Mouse (Mus musculus): ENCODE results near the gene Trappc2l. TPM values are rescaled to one million over a fixed set of nuclear protein-coding genes. Genes with fewer than 3 reads are reported as not detected.
"Not testable (repeated sequence)": the region's sequence is repeated elsewhere in the genome, so short reads cannot be mapped to it uniquely, and the experiment has no call there.

Trappc2l gene
- polyA plus RNA-seq, 1 experiment from 2014 or later, result 49.5 TPM

DNA sequence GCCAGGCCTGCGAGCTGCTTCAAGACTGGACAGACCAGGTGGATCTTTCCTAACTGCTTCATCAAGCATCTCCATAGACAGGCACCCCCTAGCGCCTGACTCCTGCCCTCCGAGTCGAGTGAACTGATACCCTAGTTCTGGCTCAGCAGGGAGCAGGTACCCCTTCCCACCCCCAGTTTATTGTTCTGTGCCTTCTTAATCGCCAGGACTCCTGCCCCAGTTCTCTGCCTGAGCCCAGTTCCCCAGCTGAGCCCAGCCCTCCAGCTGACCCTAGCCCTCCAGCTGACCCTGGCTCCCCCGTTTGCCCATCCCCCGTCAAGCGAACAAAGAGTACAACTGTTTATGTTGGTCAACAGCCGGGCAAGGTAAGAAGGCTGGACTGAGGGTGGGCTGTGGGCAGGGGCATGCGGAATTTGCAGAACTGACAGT is 42.5 kb upstream of the Trappc2l start:
- Histone ChIP-seq H3K27ac (replicated peaks) (no peak overlapping the region), H3K4me1 (replicated peaks; ENCODE audit: control insufficient read depth, insufficient read depth) (0 out of 2 replicates have a peak, but pooled peaks cover 6% of the 10 kb centered on the region), H3K9ac (ENCODE audit: low read length) (peak overlapping the region; percentile 83; the same call in 1 of the 2 replicates), H3K36me3 (ENCODE audit: control insufficient read depth, insufficient read depth, low read length) (peaks cover 11% of the 10 kb centered on the region), H3K27me3 (ENCODE audit: control insufficient read depth, insufficient read depth, low read length) (no peaks in the 10 kb centered on the region), H3K9me3 (ENCODE audit: control insufficient read depth, low read length) (no peaks in the 10 kb centered on the region), H3K4me2 (replicated peaks; ENCODE audit: low read depth) (peak overlapping the region; percentile 97), H3K4me3 (ENCODE audit: low read depth, low read length) (peak overlapping the region; percentile 79)
- 14% methylated on average over 10 of the region's 10 CpGs for WGBS
- TF ChIP-seq CTCF (IDR thresholded peaks at IDR 0.05; ENCODE audit: low read depth) (peak; percentile 45; the same call in 1 of the 2 replicates), EP300 (optimal IDR thresholded peaks at IDR 0.05) (no peak)
- ATAC-seq (ENCODE audit: low FRiP score, low TSS enrichment) (no peak), DNase-seq (ENCODE audit: low spot score) (no peak)

DNA sequence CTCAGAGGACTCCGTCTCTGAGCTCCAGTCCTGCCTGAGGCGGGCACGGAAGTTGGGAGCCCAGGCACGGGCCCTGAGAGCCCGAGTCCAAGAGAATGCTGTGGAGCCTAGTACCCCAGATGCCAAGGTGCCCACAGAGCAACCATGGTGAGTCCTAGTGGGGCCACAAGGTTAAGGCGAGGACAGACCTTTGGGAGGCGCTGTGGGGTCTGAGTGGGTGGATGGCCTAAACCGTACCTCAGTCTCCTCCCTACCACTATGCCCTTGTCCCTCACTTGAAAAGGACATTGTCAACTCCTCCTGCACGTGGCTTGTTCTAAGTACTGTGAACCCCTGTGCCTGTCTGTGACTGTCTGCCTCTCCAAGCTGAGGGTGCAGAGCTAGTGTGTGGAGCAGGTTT is 42.1 kb upstream of the Trappc2l start:
- ATAC-seq (ENCODE audit: low FRiP score, low TSS enrichment) (no peak), DNase-seq (ENCODE audit: low spot score) (no peak)
- no peak overlapping the region for H3K27ac ChIP-seq (replicated peaks)
- 0 out of 2 replicates have a peak, but pooled peaks cover 6% of the 10 kb centered on the region for H3K4me1 ChIP-seq (replicated peaks; ENCODE audit: control insufficient read depth, insufficient read depth)
- no peaks in the 10 kb centered on the region for H3K27me3 ChIP-seq (ENCODE audit: control insufficient read depth, insufficient read depth, low read length)
- TF ChIP-seq EP300 (optimal IDR thresholded peaks at IDR 0.05) (no peak), CTCF (IDR thresholded peaks at IDR 0.05; ENCODE audit: low read depth) (no peak)
- H3K9ac ChIP-seq (ENCODE audit: low read length), result 0 out of 2 replicates have a peak overlapping the region, but pooled peaks have one; percentile 83
- peak overlapping the region; percentile 79 for H3K4me3 ChIP-seq (ENCODE audit: low read depth, low read length)
- peak overlapping the region; percentile 97 for H3K4me2 ChIP-seq (replicated peaks; ENCODE audit: low read depth)
- H3K9me3 ChIP-seq (ENCODE audit: control insufficient read depth, low read length), result no peaks in the 10 kb centered on the region
- H3K36me3 ChIP-seq (ENCODE audit: control insufficient read depth, insufficient read depth, low read length), result peaks cover 11% of the 10 kb centered on the region
- 52% methylated on average over 9 of the region's 9 CpGs for WGBS

GRCm38 (mm10) chr8:122569996-122570395 is 41.4 kb upstream of the Trappc2l start:
- WGBS, result 93% methylated on average over 16 of the region's 16 CpGs
- DNase-seq (ENCODE audit: low spot score) (no peak), ATAC-seq (ENCODE audit: low FRiP score, low TSS enrichment) (no peak)
- no peak overlapping the region for H3K9ac ChIP-seq (ENCODE audit: low read length)
- no peaks in the 10 kb centered on the region for H3K27me3 ChIP-seq (ENCODE audit: control insufficient read depth, insufficient read depth, low read length)
- no peak overlapping the region for H3K27ac ChIP-seq (replicated peaks)
- no peak overlapping the region for H3K4me3 ChIP-seq (ENCODE audit: low read depth, low read length)
- peaks cover 11% of the 10 kb centered on the region for H3K36me3 ChIP-seq (ENCODE audit: control insufficient read depth, insufficient read depth, low read length)
- H3K4me1 ChIP-seq (replicated peaks; ENCODE audit: control insufficient read depth, insufficient read depth), result peaks cover 6% of the 10 kb centered on the region; the same call in 1 of the 2 replicates
- no peaks in the 10 kb centered on the region for H3K9me3 ChIP-seq (ENCODE audit: control insufficient read depth, low read length)
- no peak overlapping the region for H3K4me2 ChIP-seq (replicated peaks; ENCODE audit: low read depth)
- no peak for TF ChIP-seq CTCF (IDR thresholded peaks at IDR 0.05; ENCODE audit: low read depth)
- no peak for TF ChIP-seq EP300 (optimal IDR thresholded peaks at IDR 0.05)

DNA sequence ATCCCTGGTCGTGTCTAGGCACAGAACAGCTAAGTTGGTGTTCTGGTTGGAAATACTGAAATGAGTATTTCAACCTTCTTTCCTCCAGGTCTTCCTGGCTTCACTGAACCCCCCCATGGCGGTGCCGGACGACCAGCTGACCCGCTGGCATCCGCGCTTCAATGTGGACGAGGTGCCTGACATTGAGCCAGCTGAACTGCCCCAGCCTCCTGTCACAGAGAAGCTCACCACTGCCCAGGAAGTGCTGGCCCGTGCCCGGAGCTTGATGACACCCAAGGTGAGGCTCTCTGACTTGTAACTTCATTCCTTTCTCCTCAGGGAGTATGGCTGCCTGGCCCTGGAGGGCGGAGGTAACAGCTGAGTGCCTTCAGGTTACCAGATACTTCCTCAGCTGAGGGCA is 40.3 kb upstream of the Trappc2l start:
- Histone ChIP-seq H3K27ac (replicated peaks) (no peak overlapping the region), H3K9me3 (ENCODE audit: control insufficient read depth, low read length) (no peaks in the 10 kb centered on the region), H3K4me2 (replicated peaks; ENCODE audit: low read depth) (no peak overlapping the region), H3K9ac (ENCODE audit: low read length) (no peak overlapping the region), H3K4me3 (ENCODE audit: low read depth, low read length) (no peak overlapping the region), H3K36me3 (ENCODE audit: control insufficient read depth, insufficient read depth, low read length) (peaks cover 11% of the 10 kb centered on the region), H3K27me3 (ENCODE audit: control insufficient read depth, insufficient read depth, low read length) (no peaks in the 10 kb centered on the region), H3K4me1 (replicated peaks; ENCODE audit: control insufficient read depth, insufficient read depth) (peaks cover 12% of the 10 kb centered on the region; the same call in 1 of the 2 replicates)
- TF ChIP-seq CTCF (IDR thresholded peaks at IDR 0.05; ENCODE audit: low read depth) (no peak), EP300 (optimal IDR thresholded peaks at IDR 0.05) (no peak)
- ATAC-seq (ENCODE audit: low FRiP score, low TSS enrichment) (no peak), DNase-seq (ENCODE audit: low spot score) (no peak)
- WGBS, result 93% methylated on average over 11 of the region's 11 CpGs

- no peak overlapping the region for H3K9ac ChIP-seq (ENCODE audit: low read length)
- no peak overlapping the region for H3K27ac ChIP-seq (replicated peaks)
- DNase-seq (ENCODE audit: low spot score) (peak; percentile 34), ATAC-seq (ENCODE audit: low FRiP score, low TSS enrichment) (no peak)
- H3K9me3 ChIP-seq (ENCODE audit: control insufficient read depth, low read length), result no peaks in the 10 kb centered on the region
- H3K36me3 ChIP-seq (ENCODE audit: control insufficient read depth, insufficient read depth, low read length), result peaks cover 11% of the 10 kb centered on the region
- TF ChIP-seq CTCF (IDR thresholded peaks at IDR 0.05; ENCODE audit: low read depth), result no peak
- H3K4me3 ChIP-seq (ENCODE audit: low read depth, low read length), result no peak overlapping the region
- 89% methylated on average over 17 of the region's 17 CpGs for WGBS
- no peak overlapping the region for H3K4me2 ChIP-seq (replicated peaks; ENCODE audit: low read depth)
- H3K4me1 ChIP-seq (replicated peaks; ENCODE audit: control insufficient read depth, insufficient read depth), result peaks cover 9% of the 10 kb centered on the region; the same call in 1 of the 2 replicates
- no peaks in the 10 kb centered on the region for H3K27me3 ChIP-seq (ENCODE audit: control insufficient read depth, insufficient read depth, low read length)
Observed at GRCm38 (mm10) chr8:122571750-122572267, 39.6 kb upstream of the Trappc2l start.

DNA sequence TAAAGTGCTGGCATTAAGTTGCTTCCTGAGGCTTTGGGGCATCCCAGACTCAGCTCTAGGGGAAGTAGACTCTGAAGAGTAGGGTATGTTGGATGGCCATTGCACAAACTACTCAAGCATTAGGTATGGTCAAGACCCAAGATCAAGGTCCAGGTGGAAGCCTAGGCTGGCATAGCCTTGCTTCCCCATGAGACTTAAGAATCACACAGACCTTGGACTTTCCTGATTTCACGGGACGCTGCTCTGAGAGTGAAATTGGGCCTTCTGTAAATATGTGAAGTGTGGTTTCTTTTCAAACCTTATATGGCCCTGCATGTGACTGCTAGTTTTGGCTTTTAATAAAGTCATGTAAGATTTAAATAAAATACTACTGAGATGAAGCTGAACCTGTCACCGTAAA is 38.7 kb upstream of the Trappc2l start:
- no peak overlapping the region for H3K9ac ChIP-seq (ENCODE audit: low read length)
- ATAC-seq (ENCODE audit: low FRiP score, low TSS enrichment) (no peak), DNase-seq (ENCODE audit: low spot score) (no peak)
- no peak overlapping the region for H3K27ac ChIP-seq (replicated peaks)
- H3K4me2 ChIP-seq (replicated peaks; ENCODE audit: low read depth), result no peak overlapping the region
- H3K9me3 ChIP-seq (ENCODE audit: control insufficient read depth, low read length), result no peaks in the 10 kb centered on the region
- no peaks in the 10 kb centered on the region for H3K27me3 ChIP-seq (ENCODE audit: control insufficient read depth, insufficient read depth, low read length)
- H3K4me1 ChIP-seq (replicated peaks; ENCODE audit: control insufficient read depth, insufficient read depth), result peaks cover 6% of the 10 kb centered on the region; the same call in 1 of the 2 replicates
- no peak overlapping the region for H3K4me3 ChIP-seq (ENCODE audit: low read depth, low read length)
- 78% methylated on average over 3 of the region's 3 CpGs for WGBS
- peaks cover 11% of the 10 kb centered on the region for H3K36me3 ChIP-seq (ENCODE audit: control insufficient read depth, insufficient read depth, low read length)
- no peak for TF ChIP-seq CTCF (IDR thresholded peaks at IDR 0.05; ENCODE audit: low read depth)
- no peak for TF ChIP-seq EP300 (optimal IDR thresholded peaks at IDR 0.05)

- not testable (repeated sequence) for H3K9ac ChIP-seq (ENCODE audit: low read length); H3K4me1 ChIP-seq (replicated peaks; ENCODE audit: control insufficient read depth, insufficient read depth); H3K9me3 ChIP-seq (ENCODE audit: control insufficient read depth, low read length); H3K27me3 ChIP-seq (ENCODE audit: control insufficient read depth, insufficient read depth, low read length); H3K4me2 ChIP-seq (replicated peaks; ENCODE audit: low read depth); H3K4me3 ChIP-seq (ENCODE audit: low read depth, low read length); ATAC-seq (ENCODE audit: low FRiP score, low TSS enrichment); H3K27ac ChIP-seq (replicated peaks); DNase-seq (ENCODE audit: low spot score)
- WGBS, result 52% methylated on average over 4 of the region's 4 CpGs
- peaks cover 11% of the 10 kb centered on the region for H3K36me3 ChIP-seq (ENCODE audit: control insufficient read depth, insufficient read depth, low read length)
Observed at GRCm38 (mm10) chr8:122573176-122573575, 38.3 kb upstream of the Trappc2l start.

Data from stomach, postnatal 0 days (tissue).